ENCODE assay signal across 10 mouse cellular contexts in the genomic region with DNA sequence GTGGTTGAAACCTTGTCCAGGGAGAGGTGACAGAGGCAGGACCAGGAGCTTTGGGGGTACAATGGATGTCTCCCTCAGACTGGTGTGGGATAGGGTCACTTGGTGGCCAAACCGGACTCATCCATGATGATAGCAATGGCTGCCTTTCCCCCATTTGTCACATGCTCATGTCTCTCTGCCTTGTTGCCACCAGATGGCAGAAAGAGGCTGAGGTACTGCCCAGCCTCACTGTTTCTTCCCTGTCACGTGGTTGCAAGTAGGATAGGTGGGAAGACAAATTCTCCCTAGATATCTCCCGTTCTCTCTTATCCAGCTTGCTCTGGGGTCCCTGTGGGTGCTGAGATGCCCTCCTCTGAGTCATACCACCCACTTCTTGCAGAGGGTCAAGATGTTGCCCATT. TPM values are rescaled to one million over a fixed set of nuclear protein-coding genes. Genes with fewer than 3 reads are reported as not detected.
DNase-seq lines count a peak whose midpoint lies in the region; ATAC-seq and TF ChIP-seq lines count a peak whose summit lies in the region.
"Had no signal": no experiment of that assay in that cellular context is flagged by ENCODE, and none has a peak within 500 bp of the region (broad histone marks: within the 10 kb centered on the region; RNA-seq: fewer than 3 reads in every experiment).

No protein-coding gene starts in this region.

- DNase-seq in left cerebral cortex, adult 2 months (ENCODE audit: extremely low spot score in 1 of 2, low spot score in 2 of 2) = no peak
- DNase-seq in left cerebral cortex, postnatal 4 days = no peak
- peak; percentile 53 for DNase-seq in MEL-GATA-1-ER (ENCODE audit: extremely low read depth, low read depth)
- DNase-seq in embryo, embryonic 10.5 days (ENCODE audit: low spot score) = peak; percentile 44
- DNase-seq in heart, adult 11 months = no peak
- DNase-seq in urinary bladder, postnatal 14 days (ENCODE audit: low spot score) = no peak
- DNase-seq in cerebellum, adult 18-20 months = no peak
- DNase-seq: heart, adult 18-20 months had no signal

- intact Hi-C loops in left cerebral cortex, adult 2 months (cut with DNase I) = loop anchor here (1.0 to 5.0 kb wide), 2 partner anchors 58 to 270 kb away; no protein-coding TSS in a partner anchor
- intact Hi-C loops in left cerebral cortex, postnatal 4 days (cut with DNase I) = no loop called here

- no peak overlapping the region for H3K4me3 ChIP-seq in left cerebral cortex, adult 2 months
- H3K4me3 ChIP-seq: limb, embryonic 13.5 days had no signal

- ATAC-seq in megakaryocyte-erythroid progenitor cell, adult 5-6 weeks (replicated peaks; ENCODE audit: low FRiP score, low TSS enrichment, poor library complexity, severe bottlenecking) = peak; percentile 61

- TF ChIP-seq CTCF in left cerebral cortex, adult 2 months (IDR thresholded peaks at IDR 0.05) = peak; percentile 51

- no peak overlapping the region for H3K27ac ChIP-seq in left cerebral cortex, adult 2 months
- H3K27ac ChIP-seq: limb, embryonic 13.5 days had no signal

RNA-seq across cellular contexts. Expression of a gene that starts 4.4 kb away (rescaled TPM):
- 10 to 100 TPM; 84.1 to 93.1 TPM for total RNA-seq in left cerebral cortex, adult 2 months (2021)
- total RNA-seq in left cerebral cortex, postnatal 4 days (2021) = 100 to 1,000 TPM in 1 of 2 experiments, 10 to 100 TPM in 1; 99.8 to 101 TPM
- 103 and 234 TPM in 2 replicates for total RNA-seq in megakaryocyte-erythroid progenitor cell, adult 5-6 weeks (2014; fragmentation: Nextera tagmentation)
- 159 and 165 TPM in 2 replicates for total RNA-seq in megakaryocyte-erythroid progenitor cell, adult 5-6 weeks (2017)

RNA-seq across cellular contexts. Expression of a gene that starts 14.4 kb away (rescaled TPM):
- 10 to 100 TPM in 1 of 2 experiments, 1 to 10 TPM in 1; 9.9 to 10.5 TPM for total RNA-seq in left cerebral cortex, adult 2 months (2021)
- 1 to 10 TPM; 7.6 to 8.8 TPM for total RNA-seq in left cerebral cortex, postnatal 4 days (2021)
- 12.2 and 12.5 TPM in 2 replicates for total RNA-seq in megakaryocyte-erythroid progenitor cell, adult 5-6 weeks (2014; fragmentation: Nextera tagmentation)
- 2.8 and 3.5 TPM in 2 replicates for total RNA-seq in megakaryocyte-erythroid progenitor cell, adult 5-6 weeks (2017)

RNA-seq across cellular contexts. Expression of a gene that starts 32.0 kb away (rescaled TPM):
- 100 to 1,000 TPM; 150 to 175 TPM for total RNA-seq in left cerebral cortex, adult 2 months (2021)
- total RNA-seq in left cerebral cortex, postnatal 4 days (2021) = 100 to 1,000 TPM; 190 to 207 TPM
- total RNA-seq in megakaryocyte-erythroid progenitor cell, adult 5-6 weeks (2014; fragmentation: Nextera tagmentation) = 83.6 and 95.2 TPM in 2 replicates
- 38.8 and 64.8 TPM in 2 replicates for total RNA-seq in megakaryocyte-erythroid progenitor cell, adult 5-6 weeks (2017)

Comparison
In these comparisons a context has a peak if more than half of its experiments do, and no peak if none do; other contexts are left out.
1. DNase-seq: peak in MEL-GATA-1-ER (single experiment) and embryo, embryonic 10.5 days (single experiment); none in left cerebral cortex, adult 2 months (0 of 2), left cerebral cortex, postnatal 4 days (single experiment), heart, adult 11 months (single experiment), urinary bladder, postnatal 14 days (single experiment) and cerebellum, adult 18-20 months (0 of 2).